In the genomic region with DNA sequence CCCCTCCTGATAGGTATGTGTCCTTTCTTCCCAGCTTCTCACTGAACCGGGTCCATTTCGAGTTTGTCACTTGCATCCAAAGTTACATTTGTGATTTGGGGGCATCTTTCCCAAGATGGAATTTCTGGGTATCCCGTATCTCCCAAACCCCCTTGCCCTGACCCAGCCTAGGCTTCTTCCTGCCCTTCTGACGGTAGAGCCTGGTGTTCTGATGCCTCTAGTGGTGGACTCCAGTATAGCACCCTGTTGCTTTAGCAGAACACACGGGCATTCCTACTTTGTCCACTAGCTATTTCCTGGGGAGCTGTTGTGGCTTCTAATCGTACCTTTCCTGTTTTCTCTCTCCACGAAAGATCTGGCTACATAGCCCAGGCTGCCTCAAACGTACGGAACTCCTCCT, we compare ENCODE assay signal across 9 mouse cellular contexts. TPM values are rescaled to one million over a fixed set of nuclear protein-coding genes. Genes with fewer than 3 reads are reported as not detected.
DNase-seq lines count a peak whose midpoint lies in the region; ATAC-seq lines count a peak whose summit lies in the region.
"Had no signal": no experiment of that assay in that cellular context is flagged by ENCODE, and none has a peak within 500 bp of the region (broad histone marks: within the 10 kb centered on the region; RNA-seq: fewer than 3 reads in every experiment).

No protein-coding gene starts in this region.

- DNase-seq in CD4-positive helper T cell, adult 2 months (ENCODE audit: low read depth, low spot score) = peak; percentile 75
- peak; percentile 64 for DNase-seq in WW6 (ENCODE audit: low read depth, low spot score)
- peak; percentile 71 to 86 for DNase-seq in cerebellum, postnatal 25 days
- DNase-seq in gastrocnemius, postnatal 14 days = peak; percentile 77
- peak; percentile 66 for DNase-seq in liver, embryonic 11.5 days (ENCODE audit: low spot score)
- peak; percentile 47 to 78 for DNase-seq in thymus, postnatal 10 days (ENCODE audit: low spot score in 2 of 2)

- peaks cover 8% of the 10 kb centered on the region; the same call in 1 of the 2 replicates for H3K4me1 ChIP-seq in kidney, embryonic 14.5 days (ENCODE audit: control insufficient read depth, insufficient read depth, low read length)
- peaks cover 3% of the 10 kb centered on the region; the same call in 1 of the 2 replicates for H3K4me1 ChIP-seq in liver, embryonic 11.5 days (replicated peaks; ENCODE audit: control insufficient read depth, insufficient read depth, low read length)

- 15% methylated on average over 9 of the region's 9 CpGs for WGBS in kidney, embryonic 14.5 days
- WGBS in liver, embryonic 11.5 days = 13% methylated on average over 9 of the region's 9 CpGs

- no peaks in the 10 kb centered on the region; the same call in 1 of the 2 replicates for H3K9me3 ChIP-seq in kidney, embryonic 14.5 days (ENCODE audit: control insufficient read depth, low read length)
- no peaks in the 10 kb centered on the region for H3K9me3 ChIP-seq in liver, embryonic 11.5 days (ENCODE audit: control insufficient read depth, low read length)
- H3K9me3 ChIP-seq: lung, embryonic 15.5 days had no signal

- no peak overlapping the region for H3K4me3 ChIP-seq in kidney, embryonic 14.5 days (ENCODE audit: low read length)
- no peak overlapping the region for H3K4me3 ChIP-seq in liver, embryonic 11.5 days (ENCODE audit: low read depth, low read length)
- H3K4me3 ChIP-seq: lung, embryonic 15.5 days had no signal

- no peaks in the 10 kb centered on the region for H3K36me3 ChIP-seq in kidney, embryonic 14.5 days (ENCODE audit: control insufficient read depth, insufficient read depth, low read length)
- no peaks in the 10 kb centered on the region for H3K36me3 ChIP-seq in liver, embryonic 11.5 days (ENCODE audit: control insufficient read depth, insufficient read depth, low read length)
- H3K36me3 ChIP-seq: lung, embryonic 15.5 days had no signal

- H3K4me2 ChIP-seq in kidney, embryonic 14.5 days (replicated peaks; ENCODE audit: low read depth, low read length) = no peak overlapping the region
- H3K4me2 ChIP-seq in liver, embryonic 11.5 days = no peak overlapping the region
- H3K4me2 ChIP-seq: lung, embryonic 15.5 days had no signal

- intact Hi-C loops in gastrocnemius, postnatal 14 days (cut with DNase I; ENCODE audit: low total_unique reads) = loop anchor here (5.0 to 10.0 kb wide), 2 partner anchors 177 to 229 kb away; no protein-coding TSS in a partner anchor

- no peak overlapping the region for H3K9ac ChIP-seq in kidney, embryonic 14.5 days (ENCODE audit: low read depth, low read length)
- no peak overlapping the region for H3K9ac ChIP-seq in liver, embryonic 11.5 days (ENCODE audit: low read depth, low read length)
- H3K9ac ChIP-seq: lung, embryonic 15.5 days had no signal

- H3K27me3 ChIP-seq in kidney, embryonic 14.5 days (ENCODE audit: control insufficient read depth, insufficient read depth, low read length) = no peaks in the 10 kb centered on the region
- peaks cover 15% of the 10 kb centered on the region for H3K27me3 ChIP-seq in liver, embryonic 11.5 days (replicated peaks; ENCODE audit: control insufficient read depth, insufficient read depth, low read length)

- ATAC-seq in kidney, embryonic 14.5 days (ENCODE audit: low FRiP score, low TSS enrichment) = peak; percentile 51; the same call in 1 of the 2 replicates
- no peak for ATAC-seq in liver, embryonic 11.5 days (replicated peaks; ENCODE audit: low FRiP score)
- peak; percentile 77 for ATAC-seq in neutrophil, adult 5-6 weeks (ENCODE audit: extremely low read depth, insufficient number of reproducible peaks, low FRiP score, poor library complexity, severe bottlenecking)

- no peak overlapping the region for H3K27ac ChIP-seq in kidney, embryonic 14.5 days (ENCODE audit: low read depth, low read length)
- H3K27ac ChIP-seq in liver, embryonic 11.5 days (ENCODE audit: low read depth, low read length) = no peak overlapping the region
- H3K27ac ChIP-seq: lung, embryonic 15.5 days had no signal

RNA-seq across cellular contexts. Expression of gene Zfp831, which starts 32.3 kb away (rescaled TPM):
- under 1 TPM in 1 of 2 experiments, not detected in 1; 0.02 TPM for total RNA-seq in gastrocnemius, postnatal 14 days (2021)
- polyA plus RNA-seq in kidney, embryonic 14.5 days (2014; fragmentation: Nextera tagmentation; extraction: Ambion mirVana) = not detected in 2 replicates
- polyA plus RNA-seq in liver, embryonic 11.5 days (2014; fragmentation: Nextera tagmentation; extraction: Ambion mirVana) = 0.01 TPM in 1 of 2 replicates, not detected in the other
- 55.4 and 55.9 TPM in 2 replicates for total RNA-seq in neutrophil, adult 5-6 weeks (2017)

Comparison
In these comparisons a context has a peak if more than half of its experiments do, and no peak if none do; other contexts are left out.
1. RNA of gene Zfp831, which starts 32.3 kb away (total RNA-seq): 55.4 to 55.9 TPM in neutrophil, adult 5-6 weeks; 0.02 TPM in gastrocnemius, postnatal 14 days; every median in the first group is over 10 times any median in the second.
2. Peak in every context shown above with its lines, with median percentiles within 50 percentile points of each other: DNase-seq.